Mouse (Mus musculus): ENCODE measurements around the gene Gpr84. TPM values are rescaled to one million over a fixed set of nuclear protein-coding genes. Genes with fewer than 3 reads are reported as not detected.

Gene Gpr84
- polyA plus RNA-seq, 1 experiment, result not detected

DNA sequence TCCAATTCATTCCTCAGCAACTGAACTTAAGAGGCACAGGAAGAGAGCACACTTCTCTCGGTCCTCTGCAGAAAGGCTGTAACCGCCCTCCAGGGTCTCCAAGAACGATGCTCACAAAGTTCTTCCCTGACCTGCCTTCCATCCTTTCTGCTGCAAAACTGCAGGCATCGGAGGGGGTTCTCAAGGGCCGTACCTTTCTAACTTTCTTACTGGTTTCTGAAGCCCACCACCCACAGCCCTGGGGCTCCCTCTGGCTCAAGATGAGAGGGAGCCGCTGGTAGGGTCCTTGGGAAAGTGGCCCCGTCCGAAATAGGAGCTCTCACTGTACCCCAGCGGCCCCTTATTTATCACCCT, 5.8 kb downstream of the Gpr84 start:
- H3K4me3 ChIP-seq (ENCODE audit: insufficient read depth, low read depth, low read length), result peak overlapping the region; percentile 57
- peaks cover 2% of the 10 kb centered on the region; the same call in 1 of the 2 replicates for H3K4me1 ChIP-seq (ENCODE audit: control insufficient read depth, insufficient read depth, insufficient read length, low read length)
- H3K27ac ChIP-seq (replicated peaks; ENCODE audit: low read depth, low read length), result no peak overlapping the region

- Histone ChIP-seq H3K27ac (replicated peaks; ENCODE audit: low read depth, low read length) (peak overlapping the region; percentile 11; the same call in 1 of the 2 replicates), H3K4me3 (ENCODE audit: insufficient read depth, low read depth, low read length) (peak overlapping the region; percentile 57), H3K4me1 (ENCODE audit: control insufficient read depth, insufficient read depth, insufficient read length, low read length) (peaks cover 2% of the 10 kb centered on the region; the same call in 1 of the 2 replicates)
Observed at GRCm38 (mm10) chr15:103303916-103304615, 6.3 kb downstream of the Gpr84 start.

GRCm38 (mm10) chr15:103302341-103303021, 7.9 kb downstream of the Gpr84 start:
- Histone ChIP-seq H3K4me1 (ENCODE audit: control insufficient read depth, insufficient read depth, insufficient read length, low read length) (peaks cover 2% of the 10 kb centered on the region; the same call in 1 of the 2 replicates), H3K4me3 (ENCODE audit: insufficient read depth, low read depth, low read length) (no peak overlapping the region), H3K27ac (replicated peaks; ENCODE audit: low read depth, low read length) (no peak overlapping the region)

- Histone ChIP-seq H3K27ac (replicated peaks; ENCODE audit: low read depth, low read length) (no peak overlapping the region), H3K4me3 (ENCODE audit: insufficient read depth, low read depth, low read length) (no peak overlapping the region), H3K4me1 (ENCODE audit: control insufficient read depth, insufficient read depth, insufficient read length, low read length) (peaks cover 2% of the 10 kb centered on the region; the same call in 1 of the 2 replicates)
Observed at GRCm38 (mm10) chr15:103301547-103302340, 8.7 kb downstream of the Gpr84 start.

DNA sequence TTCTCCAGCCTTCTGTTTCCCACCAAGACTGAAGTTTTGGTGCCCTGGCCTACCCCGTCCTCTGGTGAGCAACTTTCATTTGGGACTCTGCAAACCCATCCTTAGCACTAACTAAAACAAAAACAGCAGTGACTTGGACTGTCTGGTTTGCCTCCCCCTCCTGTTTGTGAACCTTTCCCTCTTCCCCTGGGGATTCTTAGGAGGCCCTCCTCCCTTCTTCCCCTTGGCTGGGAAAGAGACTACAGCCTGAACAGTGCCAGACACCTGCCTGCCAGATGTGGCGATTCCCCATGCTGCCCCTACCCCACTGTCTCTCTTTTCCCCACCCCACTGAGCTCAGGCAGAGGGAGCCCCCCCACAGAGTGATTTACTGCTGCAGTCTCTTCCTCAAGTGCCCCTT, 9.4 kb downstream of the Gpr84 start:
- H3K4me1 ChIP-seq (ENCODE audit: control insufficient read depth, insufficient read depth, insufficient read length, low read length), result peaks cover 2% of the 10 kb centered on the region; the same call in 1 of the 2 replicates
- no peak overlapping the region for H3K4me3 ChIP-seq (ENCODE audit: insufficient read depth, low read depth, low read length)
- H3K27ac ChIP-seq (replicated peaks; ENCODE audit: low read depth, low read length), result no peak overlapping the region

DNA sequence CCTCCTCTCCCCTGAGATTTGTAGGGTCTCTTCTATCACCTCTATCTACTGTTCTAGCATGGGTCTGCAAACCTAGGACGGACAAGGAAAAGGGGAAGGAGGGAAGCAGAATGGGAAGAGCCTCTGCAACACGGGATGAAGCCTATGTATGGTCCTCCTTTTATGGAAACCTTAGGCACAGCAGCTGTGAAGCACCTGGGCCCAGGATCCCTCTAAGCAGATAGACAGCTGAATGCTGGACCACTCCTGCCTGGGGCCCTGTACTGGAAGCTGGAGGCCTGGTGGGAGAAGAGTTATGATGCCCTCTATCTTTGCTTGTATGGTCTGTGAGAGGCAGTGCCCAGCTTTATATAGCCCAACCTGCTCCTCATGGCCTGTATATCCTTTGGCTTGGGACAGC, 9.9 kb downstream of the Gpr84 start:
- no peak overlapping the region for H3K27ac ChIP-seq (replicated peaks; ENCODE audit: low read depth, low read length)
- peaks cover 2% of the 10 kb centered on the region; the same call in 1 of the 2 replicates for H3K4me1 ChIP-seq (ENCODE audit: control insufficient read depth, insufficient read depth, insufficient read length, low read length)

DNA sequence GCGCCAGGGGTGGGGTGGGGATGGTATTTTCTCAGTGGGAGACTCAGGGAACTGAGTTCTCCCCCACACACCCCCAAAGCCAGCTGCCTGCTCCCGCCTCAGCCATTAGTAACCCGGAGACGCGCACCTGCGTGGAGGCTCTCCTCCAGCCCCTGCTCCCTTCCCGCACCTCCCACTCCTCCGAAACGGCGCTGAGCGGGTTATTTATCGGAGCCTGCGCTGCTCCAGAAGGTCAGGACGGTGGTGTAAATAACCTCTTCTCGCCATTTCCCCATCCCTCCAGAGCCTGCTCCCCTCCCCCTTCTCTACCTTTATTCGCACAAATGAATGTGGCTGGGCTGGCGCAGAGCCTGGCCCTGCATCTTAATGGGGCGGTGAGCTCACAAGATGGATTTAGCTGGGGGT, 10.3 kb downstream of the Gpr84 start:
- no peak overlapping the region for H3K4me3 ChIP-seq (ENCODE audit: insufficient read depth, low read depth, low read length)
- peaks cover 2% of the 10 kb centered on the region; the same call in 1 of the 2 replicates for H3K4me1 ChIP-seq (ENCODE audit: control insufficient read depth, insufficient read depth, insufficient read length, low read length)
- no peak overlapping the region for H3K27ac ChIP-seq (replicated peaks; ENCODE audit: low read depth, low read length)

More for the DNA sequence above, 9.9 kb downstream of the Gpr84 start:
- no peak overlapping the region for H3K4me3 ChIP-seq (ENCODE audit: insufficient read depth, low read depth, low read length)

DNA sequence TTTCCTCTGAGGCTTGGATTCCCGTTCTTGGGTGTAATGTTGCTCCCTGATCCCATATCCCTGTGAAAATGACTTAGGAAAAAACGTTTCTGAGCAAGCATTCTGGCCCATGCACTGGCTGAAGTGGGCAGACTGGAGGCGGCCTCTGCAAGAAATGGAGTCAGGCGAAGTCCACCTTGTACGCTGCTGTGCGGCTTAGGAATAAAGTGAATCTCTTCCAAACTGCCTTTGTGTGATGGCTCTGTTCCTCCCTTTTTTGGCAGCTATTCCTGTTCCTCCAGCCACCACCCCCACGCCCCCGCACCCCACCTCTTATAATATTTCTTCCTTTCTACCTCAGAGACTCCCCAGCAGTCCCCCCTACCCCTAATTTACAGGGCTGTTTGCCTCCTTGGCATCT, 10.8 kb downstream of the Gpr84 start:
- H3K27ac ChIP-seq (replicated peaks; ENCODE audit: low read depth, low read length), result no peak overlapping the region
- H3K4me1 ChIP-seq (ENCODE audit: control insufficient read depth, insufficient read depth, insufficient read length, low read length), result peaks cover 2% of the 10 kb centered on the region; the same call in 1 of the 2 replicates
- H3K4me3 ChIP-seq (ENCODE audit: insufficient read depth, low read depth, low read length), result no peak overlapping the region

- Histone ChIP-seq H3K4me3 (ENCODE audit: insufficient read depth, low read depth, low read length) (no peak overlapping the region), H3K27ac (replicated peaks; ENCODE audit: low read depth, low read length) (no peak overlapping the region), H3K4me1 (ENCODE audit: control insufficient read depth, insufficient read depth, insufficient read length, low read length) (peaks cover 1% of the 10 kb centered on the region; the same call in 1 of the 2 replicates)
Observed at GRCm38 (mm10) chr15:103298861-103299616, 11.4 kb downstream of the Gpr84 start.

DNA sequence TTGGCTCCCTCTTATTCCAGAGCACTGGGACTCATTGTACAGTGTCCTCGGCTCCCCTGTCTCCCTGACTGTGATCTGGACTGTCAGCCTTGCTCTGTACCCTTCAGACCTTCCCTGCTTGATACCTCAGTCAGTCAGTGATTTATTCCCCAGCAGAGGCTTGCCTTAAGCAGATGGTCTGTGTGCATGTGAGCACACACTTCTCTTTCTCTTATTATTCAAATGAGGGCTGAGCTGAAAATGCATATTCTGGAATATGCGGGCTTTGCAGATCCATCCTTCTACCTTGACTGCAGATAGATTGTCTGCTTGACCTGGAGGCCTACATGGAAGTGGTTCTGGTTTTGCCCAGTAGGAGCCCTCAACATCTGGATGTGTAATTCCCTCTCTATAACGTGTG, 12.4 kb downstream of the Gpr84 start:
- Histone ChIP-seq H3K4me1 (ENCODE audit: control insufficient read depth, insufficient read depth, insufficient read length, low read length) (no peaks in the 10 kb centered on the region), H3K4me3 (ENCODE audit: insufficient read depth, low read depth, low read length) (no peak overlapping the region), H3K27ac (replicated peaks; ENCODE audit: low read depth, low read length) (no peak overlapping the region)

GRCm38 (mm10) chr15:103297313-103297712, 13.1 kb downstream of the Gpr84 start:
- no peak overlapping the region for H3K4me3 ChIP-seq (ENCODE audit: insufficient read depth, low read depth, low read length)
- H3K27ac ChIP-seq (replicated peaks; ENCODE audit: low read depth, low read length), result no peak overlapping the region
- H3K4me1 ChIP-seq (ENCODE audit: control insufficient read depth, insufficient read depth, insufficient read length, low read length), result no peaks in the 10 kb centered on the region

- no peak overlapping the region for H3K4me3 ChIP-seq (ENCODE audit: insufficient read depth, low read depth, low read length)
- H3K4me1 ChIP-seq (ENCODE audit: control insufficient read depth, insufficient read depth, insufficient read length, low read length), result no peaks in the 10 kb centered on the region
- no peak overlapping the region; the same call in 1 of the 2 replicates for H3K27ac ChIP-seq (replicated peaks; ENCODE audit: low read depth, low read length)
Observed at GRCm38 (mm10) chr15:103295851-103296250, 14.6 kb downstream of the Gpr84 start.

DNA sequence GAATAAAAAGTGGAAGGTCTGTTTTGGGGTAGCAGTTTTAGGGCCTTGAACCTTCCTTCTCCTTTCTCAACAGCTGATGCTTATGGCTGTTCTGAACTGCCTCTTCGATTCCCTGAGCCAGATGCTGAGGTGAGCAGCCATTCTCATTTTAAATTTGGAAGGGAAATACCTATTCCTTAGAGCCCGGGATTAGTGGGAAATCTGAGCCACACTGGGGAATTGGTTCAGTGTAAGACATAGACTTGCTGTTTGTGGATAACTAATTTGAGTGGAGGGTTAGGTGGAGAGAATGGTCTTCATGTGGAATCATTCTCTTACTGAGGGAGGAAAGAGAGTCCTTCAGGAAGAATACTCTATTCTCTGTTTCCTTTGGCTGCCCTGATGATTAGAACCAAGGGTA, 15.8 kb downstream of the Gpr84 start:
- H3K4me3 ChIP-seq (ENCODE audit: insufficient read depth, low read depth, low read length), result no peak overlapping the region
- H3K4me1 ChIP-seq (ENCODE audit: control insufficient read depth, insufficient read depth, insufficient read length, low read length), result no peaks in the 10 kb centered on the region
- no peak overlapping the region for H3K27ac ChIP-seq (replicated peaks; ENCODE audit: low read depth, low read length)

- Histone ChIP-seq H3K4me3 (ENCODE audit: insufficient read depth, low read depth, low read length) (no peak overlapping the region), H3K27ac (replicated peaks; ENCODE audit: low read depth, low read length) (no peak overlapping the region)
Observed at GRCm38 (mm10) chr15:103293375-103293774, 17.0 kb downstream of the Gpr84 start.

More at GRCm38 (mm10) chr15:103293375-103293774, 17.0 kb downstream of the Gpr84 start:
- no peaks in the 10 kb centered on the region for H3K4me1 ChIP-seq (ENCODE audit: control insufficient read depth, insufficient read depth, insufficient read length, low read length)

All from brown adipose tissue, adult 24 weeks (tissue).